Mouse (Mus musculus) ES-Bruce4 (cell line): Measurements from ENCODE around the gene Wscd2. TPM values are rescaled to one million over a fixed set of nuclear protein-coding genes. Genes with fewer than 3 reads are reported as not detected.
A peak's percentile ranks its signal among the peaks of the same experiment; 100 is the strongest.
"Not testable (repeated sequence)": the region's sequence is repeated elsewhere in the genome, so short reads cannot be mapped to it uniquely, and the experiment has no call there.

Experiments used
- H3K27ac ChIP-seq: 2 replicates; pipeline ENCODE4 v1.5.1; 2012; ENCODE audit warnings: low read length, inconsistent platforms; ENCODE audit not compliant: insufficient read depth
- H3K27me3 ChIP-seq: 2 replicates; pipeline ENCODE4 v1.6.1; 2012; ENCODE audit warnings: mild to moderate bottlenecking, low read length, inconsistent platforms; ENCODE audit not compliant: control insufficient read depth, poor library complexity, insufficient read depth, severe bottlenecking
- H3K36me3 ChIP-seq: 2 replicates; pipeline ENCODE4 v1.6.1; 2012; ENCODE audit warnings: inconsistent platforms, mild to moderate bottlenecking, low read length, moderate library complexity; ENCODE audit not compliant: control insufficient read depth, poor library complexity, insufficient read depth, severe bottlenecking
- H3K4me1 ChIP-seq: one replicate; pipeline ENCODE4 v1.8.1; 2011; ENCODE audit warnings: low read length; ENCODE audit not compliant: control insufficient read depth, insufficient read depth
- H3K4me3 ChIP-seq: 2 replicates; pipeline ENCODE4 v1.5.1; 2011; ENCODE audit warnings: low read depth, mild to moderate bottlenecking, low read length
- H3K9ac ChIP-seq: 2 replicates; pipeline ENCODE4 v1.6.1; 2012; ENCODE audit warnings: low read depth, mild to moderate bottlenecking, inconsistent platforms; ENCODE audit not compliant: poor library complexity, severe bottlenecking
- H3K9me3 ChIP-seq: replicated peaks from 2 replicates; pipeline ENCODE4 v1.6.1; 2012; ENCODE audit warnings: mild to moderate bottlenecking, low read length, inconsistent platforms; ENCODE audit not compliant: control insufficient read depth, poor library complexity, insufficient read depth, severe bottlenecking
- CTCF ChIP-seq: IDR thresholded peaks from one replicate; pipeline ENCODE4 v1.8.1; 2011; ENCODE audit warnings: low read depth, low read length
- EP300 ChIP-seq: IDR thresholded peaks from 2 replicates; pipeline ENCODE4 v1.6.1; 2011; ENCODE audit warnings: low read depth, low read length; ENCODE audit not compliant: insufficient read depth
- POLR2A ChIP-seq: IDR thresholded peaks from one replicate; pipeline ENCODE4 v1.8.1; 2011; ENCODE audit warnings: low read length; ENCODE audit not compliant: insufficient read depth
- polyA plus RNA-seq: library from polyadenylated mRNA; stranded (reverse); fragments of >200 nt; gene quantifications from 2 replicates; pipeline ENCODE4 v1.2.4, GENCODE M21; 2011; ENCODE audit warnings: low read depth; ENCODE audit not compliant: missing spikeins, insufficient read depth, insufficient read length

Gene Wscd2
- polyA plus RNA-seq, 1 experiment: 2.3 TPM

DNA sequence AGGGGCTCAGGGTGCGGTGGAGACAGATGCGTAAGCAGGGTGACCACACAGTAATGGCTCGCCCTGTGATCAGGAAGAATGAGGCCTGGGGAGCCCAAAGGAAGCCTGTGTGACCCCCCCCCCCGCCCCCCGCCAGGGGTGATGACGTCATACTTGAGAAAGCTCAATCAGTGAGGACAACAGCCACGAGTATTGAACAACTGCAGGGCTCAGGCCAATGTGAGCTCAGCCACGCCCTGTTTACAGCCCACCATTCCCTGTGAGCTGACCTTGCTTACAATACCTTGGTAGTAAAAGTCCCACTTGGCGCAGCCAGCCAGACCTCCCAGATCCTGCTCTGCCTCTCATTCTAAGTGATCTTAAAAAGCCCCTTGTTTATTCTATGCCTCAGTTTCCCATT is 90.7 kb downstream of the Wscd2 start:
- Histone ChIP-seq H3K4me3 (peak overlapping the region; percentile 15; the same call in 1 of the 2 replicates), H3K27ac (peak overlapping the region; percentile 87), H3K36me3 (no peaks in the 10 kb centered on the region; the same call in 1 of the 2 replicates), H3K27me3 (no peaks in the 10 kb centered on the region), H3K9ac (no peak overlapping the region; the same call in 1 of the 2 replicates), H3K9me3 (no peaks in the 10 kb centered on the region), H3K4me1 (peaks cover 2% of the 10 kb centered on the region)
- no peak for TF ChIP-seq CTCF
- 0 out of 2 replicates have a peak, but pooled peaks have one; percentile 40 for TF ChIP-seq EP300

DNA sequence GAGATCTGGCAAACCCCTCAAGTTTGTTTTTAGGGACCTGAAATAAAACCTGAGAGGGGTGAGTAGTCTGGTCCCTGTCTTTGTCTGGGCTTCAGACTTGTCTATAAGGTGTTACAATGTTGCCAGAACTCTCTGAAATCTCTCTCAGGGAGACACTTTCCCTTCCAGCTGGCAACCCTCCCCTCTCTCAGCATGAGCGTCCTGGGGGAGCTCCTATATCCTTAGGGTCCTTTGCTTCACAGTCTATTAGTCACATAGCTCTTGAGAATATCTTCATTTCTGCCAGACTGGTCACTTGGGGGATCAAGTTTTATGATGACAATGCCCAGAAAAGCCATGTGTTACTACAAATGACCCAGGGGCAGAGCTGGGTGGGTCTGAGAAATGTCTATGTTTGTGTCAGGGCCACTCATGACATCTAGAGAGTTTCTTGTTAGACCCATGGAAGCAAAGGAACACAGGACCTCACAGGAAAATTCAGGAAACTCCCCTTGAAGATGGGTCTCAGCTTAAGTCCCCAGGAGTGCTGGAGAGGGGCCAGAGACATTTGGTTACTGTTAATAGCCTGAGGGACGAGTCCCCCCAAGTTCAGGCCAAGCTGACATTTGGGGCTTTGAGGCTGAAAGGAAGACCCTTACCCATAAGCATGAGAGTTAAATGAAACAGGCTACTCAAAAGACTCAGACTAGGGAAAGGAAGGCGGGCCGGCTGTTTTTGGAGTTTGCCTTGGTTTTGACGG is 93.5 kb downstream of the Wscd2 start:
- Histone ChIP-seq H3K4me3 (no peak overlapping the region; the same call in 1 of the 2 replicates), H3K9ac (peak overlapping the region; percentile 87), H3K4me1 (peaks cover 6% of the 10 kb centered on the region), H3K9me3 (no peaks in the 10 kb centered on the region), H3K27ac (peak overlapping the region; percentile 88), H3K27me3 (no peaks in the 10 kb centered on the region), H3K36me3 (no peaks in the 10 kb centered on the region; the same call in 1 of the 2 replicates)
- TF ChIP-seq EP300 (no peak), POLR2A (no peak), CTCF (no peak)

DNA sequence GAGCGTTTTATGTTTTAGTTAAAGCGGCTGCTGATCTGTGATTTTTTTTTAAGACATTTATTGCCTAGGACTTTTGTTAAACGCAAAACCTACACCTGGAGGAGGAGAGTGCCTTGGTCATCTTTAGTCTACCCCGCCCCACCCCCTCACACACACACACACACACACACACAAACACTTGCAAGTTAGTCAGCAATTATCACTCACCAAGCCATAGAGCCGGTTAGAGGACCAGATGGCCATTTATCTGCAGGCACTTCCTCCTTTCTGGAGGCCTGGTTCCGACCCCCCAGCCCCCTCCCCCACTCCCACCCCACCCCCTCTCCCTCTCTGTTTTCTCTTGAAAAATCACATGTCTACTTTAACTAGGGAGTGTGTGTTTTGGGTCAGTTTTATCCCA is 94.3 kb downstream of the Wscd2 start:
- Histone ChIP-seq H3K27ac (peak overlapping the region; percentile 98), H3K4me1 (peaks cover 7% of the 10 kb centered on the region), H3K9ac (peak overlapping the region; percentile 87), H3K27me3 (no peaks in the 10 kb centered on the region), H3K4me3 (peak overlapping the region; percentile 57), H3K9me3 (no peaks in the 10 kb centered on the region), H3K36me3 (no peaks in the 10 kb centered on the region)
- TF ChIP-seq POLR2A (no peak), CTCF (no peak), EP300 (peak; percentile 80)

DNA sequence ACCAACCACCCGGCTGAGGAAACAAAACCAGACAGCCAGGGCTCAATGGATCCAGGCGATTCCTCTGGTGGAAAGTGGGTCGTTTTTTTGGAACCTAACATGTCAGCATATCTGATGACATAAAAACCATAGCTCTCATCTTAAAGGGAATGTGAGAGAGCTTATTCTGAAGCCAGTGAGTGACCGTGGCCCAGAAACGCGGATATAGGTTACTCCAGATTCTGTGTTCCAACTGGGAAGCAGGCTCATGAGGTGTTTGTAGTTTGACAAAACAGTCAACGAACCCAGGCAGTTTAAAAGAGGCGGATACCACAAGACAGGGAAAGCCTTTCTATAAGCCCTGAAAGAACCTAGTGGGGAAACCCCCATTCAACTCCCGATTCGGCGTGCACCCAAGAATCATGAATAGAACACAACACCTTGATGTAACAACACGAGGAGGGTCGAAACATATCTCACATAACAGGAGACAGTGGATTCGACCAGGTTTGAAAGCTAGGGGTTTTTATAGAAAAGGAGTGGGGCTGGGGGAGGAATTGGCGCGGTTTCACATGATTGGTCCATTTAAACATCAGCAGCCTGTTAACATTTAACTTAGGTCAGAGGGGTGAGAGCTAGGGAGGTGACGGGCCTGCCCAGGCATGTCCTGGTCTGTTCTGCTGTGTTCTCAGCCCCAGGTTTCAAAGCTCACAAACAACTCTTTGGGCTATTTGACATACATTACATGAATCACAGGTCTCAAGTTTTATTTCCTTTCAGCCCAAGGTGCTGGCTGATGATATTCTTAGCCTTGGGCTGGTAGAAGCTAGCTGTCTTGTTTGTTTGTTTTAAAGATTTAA is 95.7 kb downstream of the Wscd2 start:
- Histone ChIP-seq H3K27ac (peak overlapping the region; percentile 98), H3K4me3 (peak overlapping the region; percentile 51), H3K9ac (peak overlapping the region; percentile 87)
- H3K36me3 ChIP-seq, H3K4me1 ChIP-seq, H3K9me3 ChIP-seq, H3K27me3 ChIP-seq: not testable (repeated sequence)
- TF ChIP-seq EP300: peak; percentile 63; the same call in 1 of the 2 replicates

DNA sequence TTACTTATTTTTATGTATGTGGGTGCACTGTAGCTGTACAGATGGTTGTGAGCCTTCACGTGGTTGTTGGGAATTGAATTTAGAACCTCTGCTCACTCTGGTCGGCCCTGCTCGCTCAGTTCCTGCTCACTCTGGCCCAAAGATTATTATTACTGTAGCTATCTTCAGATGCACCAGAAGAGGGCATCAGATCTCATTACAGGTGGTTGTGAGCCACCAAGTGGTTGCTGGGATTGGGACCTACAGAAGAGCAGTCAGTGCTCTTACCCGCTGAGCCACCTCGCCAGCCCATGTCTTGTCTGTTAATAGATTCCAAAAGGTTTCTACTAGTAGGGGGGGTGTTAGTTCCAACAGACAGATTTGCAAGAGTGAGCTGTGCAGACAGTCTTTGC is 96.3 kb downstream of the Wscd2 start:
- peak overlapping the region; percentile 87 for H3K9ac ChIP-seq
- H3K4me1 ChIP-seq, H3K4me3 ChIP-seq, H3K9me3 ChIP-seq, H3K36me3 ChIP-seq, H3K27me3 ChIP-seq: not testable (repeated sequence)
- TF ChIP-seq EP300 (0 out of 2 replicates have a peak, but pooled peaks have one; percentile 38), CTCF (peak; percentile 40)
- peak overlapping the region; percentile 91 for H3K27ac ChIP-seq

DNA sequence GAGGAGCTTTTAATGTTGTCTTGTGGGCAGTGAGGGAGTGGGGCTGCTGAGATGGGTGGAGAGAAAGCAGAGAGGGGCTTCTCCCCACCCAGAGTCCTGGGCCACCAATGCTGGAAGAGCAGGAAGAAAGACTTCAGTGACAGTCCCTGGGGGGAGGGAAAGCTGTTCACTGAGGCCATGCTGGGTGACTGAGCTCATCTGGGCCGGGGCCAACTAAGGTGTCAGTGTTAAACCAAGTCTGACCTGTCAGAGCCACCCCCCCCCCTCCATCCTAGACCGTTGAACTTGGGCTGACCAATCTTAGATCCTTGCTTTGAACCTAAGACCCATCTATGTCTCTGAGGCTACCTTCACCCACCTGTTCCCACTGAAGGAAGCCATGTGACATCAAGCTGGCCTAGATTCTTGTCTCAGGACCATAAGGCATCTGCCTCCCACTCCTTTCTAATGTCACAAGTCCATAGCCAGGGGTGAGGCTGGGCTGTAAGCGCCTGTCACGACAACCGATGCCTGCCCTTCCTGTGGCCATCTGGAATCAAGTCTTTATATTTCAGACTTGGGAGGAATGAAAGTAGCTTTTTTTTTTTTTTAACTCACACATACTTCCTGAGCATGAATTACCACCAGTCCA is 100.0 kb downstream of the Wscd2 start:
- Histone ChIP-seq H3K36me3 (no peaks in the 10 kb centered on the region), H3K4me3 (no peak overlapping the region), H3K9me3 (no peaks in the 10 kb centered on the region), H3K9ac (no peak overlapping the region), H3K27ac (peak overlapping the region; percentile 66), H3K4me1 (peaks cover 21% of the 10 kb centered on the region), H3K27me3 (no peaks in the 10 kb centered on the region)
- no peak for TF ChIP-seq POLR2A
- no peak for TF ChIP-seq EP300
- TF ChIP-seq CTCF: no peak
